Mouse (Mus musculus) adrenal gland, adult (tissue): ENCODE data around the gene Rundc3a.
A peak's percentile ranks its signal among the peaks of the same experiment; 100 is the strongest.
"Not testable (repeated sequence)": the region's sequence is repeated elsewhere in the genome, so short reads cannot be mapped to it uniquely, and the experiment has no call there.

ENCODE experiments used
- DNase-seq, 2 experiments: peaks; one replicate each; pipeline ENCODE4 v3.0.0; 2022 to 2023; ENCODE audit warnings: low spot score in 1 of 2; ENCODE audit not compliant: inconsistent age in 2 of 2

The Rundc3a gene

GRCm38 (mm10) chr11:102393238-102393634 lies at the start of gene Rundc3a:
TSS of gene Rundc3a (plus strand) at chr11:102393403.
- DNase-seq, result peak; percentile 93 to 96

- no peak for DNase-seq
Measured at GRCm38 (mm10) chr11:102344458-102344857, 48.7 kb upstream of the Rundc3a start.

GRCm38 (mm10) chr11:102346926-102347325 lies 46.3 kb upstream of the Rundc3a start:
- DNase-seq, result no peak

- no peak for DNase-seq
Measured at GRCm38 (mm10) chr11:102347683-102348082, 45.5 kb upstream of the Rundc3a start.

GRCm38 (mm10) chr11:102348101-102348585 lies 45.1 kb upstream of the Rundc3a start:
- DNase-seq, result no peak

GRCm38 (mm10) chr11:102348771-102349170 lies 44.4 kb upstream of the Rundc3a start:
- no peak for DNase-seq

GRCm38 (mm10) chr11:102349189-102349954 lies 43.8 kb upstream of the Rundc3a start:
- DNase-seq, result no peak

GRCm38 (mm10) chr11:102350416-102350815 lies 42.8 kb upstream of the Rundc3a start:
- DNase-seq, result no peak

GRCm38 (mm10) chr11:102350981-102351523 lies 42.2 kb upstream of the Rundc3a start:
- DNase-seq, result no peak

- no peak for DNase-seq
Measured at GRCm38 (mm10) chr11:102352378-102352777, 40.8 kb upstream of the Rundc3a start.

- DNase-seq, result no peak
Measured at GRCm38 (mm10) chr11:102353021-102353431, 40.2 kb upstream of the Rundc3a start.

GRCm38 (mm10) chr11:102355501-102355900 lies 37.7 kb upstream of the Rundc3a start:
- DNase-seq, result no peak

GRCm38 (mm10) chr11:102356190-102356589 lies 37.0 kb upstream of the Rundc3a start:
- no peak for DNase-seq

GRCm38 (mm10) chr11:102356636-102357350 lies 36.4 kb upstream of the Rundc3a start:
- DNase-seq, result no peak

- DNase-seq, result no peak
Measured at GRCm38 (mm10) chr11:102358365-102358764, 34.8 kb upstream of the Rundc3a start.

- no peak for DNase-seq
Measured at GRCm38 (mm10) chr11:102361776-102362495, 31.3 kb upstream of the Rundc3a start.

GRCm38 (mm10) chr11:102363623-102364022 lies 29.6 kb upstream of the Rundc3a start:
- no peak for DNase-seq

GRCm38 (mm10) chr11:102364570-102365371 lies 28.4 kb upstream of the Rundc3a start:
- DNase-seq, result no peak

- DNase-seq, result no peak
Measured at GRCm38 (mm10) chr11:102365699-102366098, 27.5 kb upstream of the Rundc3a start.

- not testable (repeated sequence) for DNase-seq
Measured at GRCm38 (mm10) chr11:102366103-102366502, 27.1 kb upstream of the Rundc3a start, which contains the start of gene Slc4a1. TSS of gene Slc4a1 (minus strand) at chr11:102366203.
